Mouse (Mus musculus) G1E-ER4 (cell line): Measurements from ENCODE around the gene Gm8005. TPM values are rescaled to one million over a fixed set of nuclear protein-coding genes. Genes with fewer than 3 reads are reported as not detected.
"Not testable (repeated sequence)": the region's sequence is repeated elsewhere in the genome, so short reads cannot be mapped to it uniquely, and the experiment has no call there.

ENCODE experiments used
- GATA1 ChIP-seq: IDR thresholded peaks from one replicate; pipeline ENCODE4 v1.8.0; 2012; ENCODE audit warnings: low read length, inconsistent platforms
- polyA plus RNA-seq: library from polyadenylated mRNA; stranded (reverse); fragments of >175 nt; gene quantifications from 2 replicates; pipeline ENCODE4 v1.2.3, GENCODE M21; 2012

Gene Gm8005
- not detected in 2 replicates for polyA plus RNA-seq

DNA sequence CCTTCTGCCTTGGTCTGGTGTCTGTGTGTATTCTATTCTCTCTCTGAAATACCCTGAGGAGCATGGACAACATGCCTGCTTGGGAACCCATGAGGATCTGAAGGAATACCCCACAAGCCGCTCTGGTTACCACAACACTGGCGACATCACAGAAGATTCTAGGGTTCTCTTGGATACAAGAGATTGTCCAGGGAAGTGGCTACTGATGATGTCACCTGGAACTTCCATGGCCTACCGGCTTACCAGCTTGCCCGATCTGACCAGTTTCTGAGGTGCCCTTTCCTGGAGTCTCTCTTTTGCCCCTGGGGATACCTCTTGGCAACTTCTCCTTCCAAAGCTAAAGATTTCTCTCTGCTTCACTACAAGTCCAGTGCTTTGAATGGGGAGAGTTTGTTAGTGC, at the start of gene Gm8005:
Gene Gm8005 (minus strand): TSS at position 101 of the 400 bp plus-strand sequence.
- TF ChIP-seq GATA1 = not testable (repeated sequence)

DNA sequence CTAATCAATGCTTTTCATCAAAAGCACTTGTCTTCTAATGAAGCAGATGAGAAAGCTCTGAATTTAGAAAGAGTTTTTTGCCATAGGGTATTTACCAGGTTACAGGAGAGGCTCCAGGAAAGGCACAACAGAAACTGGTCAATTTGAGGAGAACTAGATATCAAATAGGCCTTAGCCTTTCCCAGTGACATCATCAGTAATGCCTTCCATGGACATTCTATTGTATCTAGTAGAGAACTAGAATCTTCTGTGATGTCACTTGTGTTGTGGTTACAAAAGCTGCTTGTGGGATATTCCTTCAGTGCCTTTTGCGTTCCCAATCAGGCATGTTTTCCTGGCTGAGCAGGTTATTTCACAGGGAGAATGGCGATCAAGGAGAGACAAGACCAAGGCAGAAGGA, 24.1 kb upstream of the Gm8005 start, which contains the start of gene Gm8011:
Gene Gm8011 (plus strand): TSS at position 301 of the 400 bp plus-strand sequence.
- not testable (repeated sequence) for TF ChIP-seq GATA1

Other genes with a start within 250 kb of the Gm8005 start
- gene Gm3573, start 248.9 kb downstream of the Gm8005 start, polyA plus RNA-seq = not detected in 2 replicates
- gene Gm17026, start 179.6 kb downstream of the Gm8005 start, polyA plus RNA-seq = not detected in 2 replicates
- not detected in 2 replicates for gene Gm9611, start 142.3 kb downstream of the Gm8005 start, polyA plus RNA-seq
- gene Gm7995, start 129.5 kb downstream of the Gm8005 start, polyA plus RNA-seq = not detected in 2 replicates
- gene Gm8011, start 24.2 kb upstream of the Gm8005 start, polyA plus RNA-seq = not detected in 2 replicates
- not detected in 2 replicates for gene Gm8020, start 62.7 kb upstream of the Gm8005 start, polyA plus RNA-seq
- not detected in 2 replicates for gene Gm8024, start 84.6 kb upstream of the Gm8005 start, polyA plus RNA-seq
- not detected in 2 replicates for gene Gm17124, start 160.2 kb upstream of the Gm8005 start, polyA plus RNA-seq
- gene Gm3633, start 202.2 kb upstream of the Gm8005 start, polyA plus RNA-seq = not detected in 2 replicates
- not detected in 2 replicates for gene Gm10378, start 216.3 kb upstream of the Gm8005 start, polyA plus RNA-seq